Mouse (Mus musculus) C2C12 (cell line): ENCODE measurements around the gene Lrba.

Experiments
- CEBPB ChIP-seq: IDR thresholded peaks from one replicate; pipeline ENCODE4 v1.6.1; 2011; ENCODE audit warnings: low read depth, mild to moderate bottlenecking, control low read depth, moderate library complexity
- CTCF ChIP-seq: IDR thresholded peaks from one replicate; pipeline ENCODE4 v1.5.1; 2011; ENCODE audit not compliant: control insufficient read depth, insufficient read depth, insufficient read length
- MAX ChIP-seq: IDR thresholded peaks from one replicate; pipeline ENCODE4 v1.6.1; 2011; ENCODE audit warnings: mild to moderate bottlenecking, control low read depth
- USF1 ChIP-seq: IDR thresholded peaks from one replicate; pipeline ENCODE4 v1.6.1; 2011; ENCODE audit warnings: low read depth, mild to moderate bottlenecking, control low read depth, moderate library complexity

- TF ChIP-seq CTCF (no peak), CEBPB (no peak), MAX (no peak), USF1 (no peak)
These were observed 563.1 kb downstream of the Lrba start for GRCm38 (mm10) chr3:86787423-86788123.
